Mouse (Mus musculus) heart, embryonic 13.5 days (tissue): ENCODE results near the gene Vezt. TPM values are rescaled to one million over a fixed set of nuclear protein-coding genes. Genes with fewer than 3 reads are reported as not detected.

Experiments used
- ATAC-seq: fragments of 200-750 bp; cut with Nextera tagmentation; 2 replicates; pipeline ENCODE4 v1.8.0; 2017; ENCODE audit warnings: moderate TSS enrichment; ENCODE audit not compliant: insufficient number of reproducible peaks, low FRiP score, low TSS enrichment; ENCODE audit errors: extremely low read depth
- H3K27ac ChIP-seq: fragments of 300-500 bp; sonication (generic); replicated peaks from 2 replicates; pipeline ENCODE4 v1.5.1; 2015; ENCODE audit warnings: moderate library complexity, mild to moderate bottlenecking, inconsistent platforms
- H3K27me3 ChIP-seq: fragments of 300-500 bp; sonication (generic); replicated peaks from 2 replicates; pipeline ENCODE4 v1.6.1; 2015; ENCODE audit warnings: mild to moderate bottlenecking, inconsistent platforms
- H3K36me3 ChIP-seq: fragments of 300-500 bp; sonication (generic); 2 replicates; pipeline ENCODE4 v1.6.1; 2015; ENCODE audit warnings: mild to moderate bottlenecking, inconsistent platforms
- H3K4me1 ChIP-seq: fragments of 300-500 bp; sonication (generic); 2 replicates; pipeline ENCODE4 v1.6.1; 2015; ENCODE audit warnings: inconsistent platforms
- H3K4me2 ChIP-seq: fragments of 300-500 bp; sonication (generic); 2 replicates; pipeline ENCODE4 v1.6.1; 2015; ENCODE audit warnings: inconsistent platforms, mild to moderate bottlenecking, moderate library complexity
- H3K4me3 ChIP-seq: fragments of 300-500 bp; sonication (generic); 2 replicates; pipeline ENCODE4 v1.5.1; 2015; ENCODE audit warnings: moderate library complexity, mild to moderate bottlenecking, inconsistent platforms
- H3K9ac ChIP-seq: fragments of 300-500 bp; sonication (generic); 2 replicates; pipeline ENCODE4 v1.6.1; 2015; ENCODE audit warnings: inconsistent platforms, mild to moderate bottlenecking, moderate library complexity
- H3K9me3 ChIP-seq: fragments of 300-500 bp; sonication (generic); 2 replicates; pipeline ENCODE4 v1.6.1; 2016; ENCODE audit warnings: inconsistent platforms
- WGBS: fragments of 180-500 bp; shearing (Covaris S2); methylation state at CpG from one replicate; pipeline ENCODE4 v1.1.7; 2015; ENCODE audit warnings: mixed read lengths; 5-methylcytosine and 5-hydroxymethylcytosine counted together
- polyA plus RNA-seq: library from polyadenylated mRNA; unstranded; fragments of >200 nt; fragmentation: Nextera tagmentation; extraction: Ambion mirVana; gene quantifications from 2 replicates; pipeline ENCODE4 v1.2.1, GENCODE M21; 2015

Gene Vezt
- polyA plus RNA-seq, 1 experiment from 2014 or later, result 23.2 TPM

DNA sequence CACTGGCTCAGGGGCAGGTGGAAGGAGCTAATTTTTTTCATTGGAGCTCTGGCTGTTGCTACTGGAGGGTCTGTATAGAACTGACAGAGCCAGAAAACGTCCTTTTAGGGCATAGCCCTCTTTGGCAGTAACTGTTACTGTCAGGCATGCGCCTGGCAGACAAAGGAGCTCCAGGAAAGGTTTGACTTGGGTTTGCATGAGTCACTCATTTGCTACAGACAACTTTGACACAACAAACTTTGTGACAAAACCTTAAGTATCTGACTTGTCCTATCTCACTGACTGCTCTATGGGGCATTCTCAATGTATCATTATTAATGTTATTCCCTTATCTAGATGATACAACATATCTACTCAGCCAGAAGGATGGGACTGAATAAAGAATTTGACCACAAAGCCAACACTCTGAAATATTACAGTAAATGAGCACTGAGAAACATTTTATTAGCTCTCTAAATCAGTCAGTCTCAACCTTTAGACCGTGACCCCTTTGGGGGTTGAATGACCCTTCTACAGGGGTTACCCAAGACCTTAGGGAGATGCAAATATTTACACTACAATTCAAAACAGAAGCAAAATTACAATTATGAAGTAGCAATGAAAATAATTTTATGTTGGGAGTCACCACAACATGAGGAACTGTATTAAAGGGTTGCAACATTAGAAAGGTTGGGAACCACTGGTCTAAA, 25.5 kb downstream of the Vezt start:
- H3K9ac ChIP-seq, result no peak overlapping the region
- 83% methylated on average over 3 of the region's 3 CpGs for WGBS
- no peaks in the 10 kb centered on the region for H3K9me3 ChIP-seq
- no peaks in the 10 kb centered on the region for H3K27me3 ChIP-seq
- peaks cover 22% of the 10 kb centered on the region for H3K36me3 ChIP-seq
- no peak for ATAC-seq
- H3K27ac ChIP-seq, result peak overlapping the region; percentile 20; the same call in 1 of the 2 replicates
- no peak overlapping the region for H3K4me3 ChIP-seq
- H3K4me2 ChIP-seq, result no peak overlapping the region
- peaks cover 18% of the 10 kb centered on the region for H3K4me1 ChIP-seq

DNA sequence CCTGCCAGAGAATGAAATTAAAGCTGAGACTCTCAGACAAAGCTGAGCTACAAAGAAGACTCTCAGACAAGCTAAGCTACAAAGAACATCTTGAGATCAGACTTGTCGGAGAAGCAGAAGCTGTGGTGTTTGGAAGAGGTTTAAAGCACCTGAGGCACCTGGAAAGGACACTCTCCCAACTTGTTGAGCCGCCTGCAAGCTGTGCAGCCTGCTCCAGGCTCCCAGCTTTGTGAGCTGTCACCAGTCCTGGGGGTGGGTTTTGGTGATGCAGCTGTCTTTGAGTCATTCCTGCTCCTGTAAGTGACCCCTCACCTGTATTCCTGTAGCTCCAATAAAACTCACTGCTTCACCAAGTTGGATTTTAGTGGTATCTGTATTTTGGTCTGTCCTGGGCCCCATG, 27.3 kb downstream of the Vezt start:
- no peak for ATAC-seq
- no peak overlapping the region for H3K9ac ChIP-seq
- no peak overlapping the region for H3K27ac ChIP-seq
- H3K4me1 ChIP-seq, result peaks cover 12% of the 10 kb centered on the region
- no peaks in the 10 kb centered on the region for H3K9me3 ChIP-seq
- H3K27me3 ChIP-seq, result no peaks in the 10 kb centered on the region
- WGBS, result 96% methylated on average over 2 of the region's 2 CpGs
- peaks cover 33% of the 10 kb centered on the region for H3K36me3 ChIP-seq
- no peak overlapping the region for H3K4me3 ChIP-seq
- no peak overlapping the region for H3K4me2 ChIP-seq

DNA sequence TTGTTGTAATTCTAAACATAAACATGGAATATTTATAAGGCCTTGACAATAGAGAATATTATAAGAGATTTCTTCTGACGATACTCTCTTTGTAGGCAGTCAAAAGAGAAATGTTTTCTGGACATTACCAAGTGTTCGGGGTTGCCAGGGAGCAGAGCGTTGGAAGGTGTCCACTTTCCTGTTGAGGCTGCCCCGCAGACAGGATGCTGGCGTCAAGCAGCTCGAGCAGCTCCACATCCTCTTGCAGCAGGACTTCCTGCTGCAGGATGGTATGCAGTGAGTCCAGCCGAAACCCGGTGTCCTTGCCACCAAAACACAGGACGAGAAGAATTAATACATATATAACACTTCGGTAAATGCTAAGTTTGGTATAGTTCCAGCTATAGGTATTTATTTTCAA, 35.4 kb downstream of the Vezt start:
- Histone ChIP-seq H3K4me2 (no peak overlapping the region), H3K4me3 (no peak overlapping the region), H3K9me3 (no peaks in the 10 kb centered on the region), H3K4me1 (no peaks in the 10 kb centered on the region), H3K27ac (no peak overlapping the region), H3K27me3 (no peaks in the 10 kb centered on the region), H3K36me3 (peaks cover 90% of the 10 kb centered on the region), H3K9ac (no peak overlapping the region)
- 77% methylated on average over 10 of the region's 10 CpGs for WGBS
- no peak for ATAC-seq

DNA sequence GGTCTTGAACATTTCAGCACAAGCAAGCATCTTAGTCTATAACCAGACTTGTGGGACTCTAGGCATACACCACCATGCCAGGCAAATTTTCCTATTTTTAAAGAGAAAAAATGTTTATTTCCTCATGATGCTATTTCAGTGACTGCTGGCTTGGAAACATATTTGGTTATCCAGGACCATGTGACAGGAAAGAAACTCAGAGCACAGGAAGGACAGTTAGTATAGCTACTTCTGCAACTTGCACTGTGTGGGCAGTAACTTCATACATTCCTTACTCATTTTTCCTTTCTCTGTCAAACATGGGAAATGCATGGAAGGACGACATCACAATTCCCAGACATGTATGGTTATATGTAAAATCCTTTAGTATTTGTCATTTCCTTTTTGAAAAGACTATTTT, 36.3 kb downstream of the Vezt start:
- ATAC-seq, result no peak
- Histone ChIP-seq H3K4me3 (no peak overlapping the region), H3K27ac (0 out of 2 replicates have a peak overlapping the region, but pooled peaks have one; percentile 13), H3K4me2 (no peak overlapping the region), H3K9ac (no peak overlapping the region), H3K27me3 (no peaks in the 10 kb centered on the region), H3K9me3 (no peaks in the 10 kb centered on the region), H3K36me3 (peaks cover 92% of the 10 kb centered on the region), H3K4me1 (no peaks in the 10 kb centered on the region)
- 81% methylated on average over 1 of the region's 1 CpGs for WGBS

DNA sequence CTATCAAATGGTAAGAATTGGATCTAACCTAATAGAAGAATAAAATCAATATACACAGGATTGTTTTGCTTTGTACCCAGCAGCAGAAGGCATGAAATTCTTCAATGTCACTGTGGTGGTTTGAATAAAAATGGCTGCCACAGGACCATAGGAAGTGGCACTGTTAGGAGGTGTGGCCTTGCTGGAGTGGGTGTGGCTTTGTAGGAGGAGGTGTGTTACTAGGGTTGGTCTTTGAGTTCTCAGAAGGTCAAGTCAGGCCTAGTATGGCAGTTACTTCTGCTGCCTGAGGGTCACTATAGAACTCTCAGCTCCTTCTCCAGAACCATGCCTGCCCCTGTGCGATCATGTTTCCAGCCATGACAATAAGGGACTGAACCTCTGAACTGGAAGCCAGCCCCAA, 40.5 kb downstream of the Vezt start:
- no peak for ATAC-seq
- H3K27ac ChIP-seq, result no peak overlapping the region
- peaks cover 90% of the 10 kb centered on the region for H3K36me3 ChIP-seq
- WGBS, result 100% methylated on average over 1 of the region's 1 CpGs
- no peaks in the 10 kb centered on the region for H3K27me3 ChIP-seq
- no peak overlapping the region for H3K4me2 ChIP-seq
- no peak overlapping the region for H3K4me3 ChIP-seq
- H3K9ac ChIP-seq, result no peak overlapping the region
- no peaks in the 10 kb centered on the region for H3K4me1 ChIP-seq
- H3K9me3 ChIP-seq, result no peaks in the 10 kb centered on the region

DNA sequence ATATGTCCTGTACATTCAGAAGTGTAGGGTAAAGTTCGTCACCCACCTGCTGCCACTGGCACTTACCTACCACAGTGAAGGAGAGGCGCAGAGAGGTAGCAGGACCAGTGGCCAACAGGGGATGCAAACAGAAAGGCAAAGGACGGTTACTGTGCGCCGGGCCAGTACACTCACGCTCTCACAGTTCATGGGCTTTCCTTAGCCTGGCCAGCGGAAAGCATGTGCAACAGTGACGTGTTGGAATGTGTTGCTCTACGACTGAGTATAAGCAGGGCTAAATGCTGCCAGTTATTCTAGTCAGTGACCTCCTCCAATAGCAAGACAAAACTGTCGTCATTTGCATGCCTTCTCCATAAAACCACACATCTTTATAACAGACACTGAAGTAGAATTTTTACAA, 41.5 kb downstream of the Vezt start:
- H3K4me1 ChIP-seq, result no peaks in the 10 kb centered on the region
- WGBS, result 73% methylated on average over 10 of the region's 10 CpGs
- no peak for ATAC-seq

DNA sequence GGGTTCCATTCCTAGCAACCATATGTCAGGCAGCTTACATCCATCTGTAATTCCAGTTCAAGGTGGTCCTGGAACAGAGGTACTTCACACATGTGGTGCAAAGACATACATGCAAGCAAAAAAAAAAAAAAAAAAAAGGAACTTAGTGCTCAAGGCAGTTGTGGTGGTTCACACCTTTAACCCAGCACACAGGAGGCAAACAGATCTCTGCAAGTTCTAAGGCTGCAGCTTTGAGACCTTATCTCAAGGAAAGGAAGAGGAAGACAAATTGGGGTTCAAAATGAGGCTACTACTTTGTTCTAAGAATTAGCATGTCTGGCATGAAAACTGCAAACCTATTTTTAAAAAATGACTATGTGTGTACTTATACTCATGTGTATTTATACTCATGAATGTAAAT, 50.3 kb downstream of the Vezt start:
- H3K27ac ChIP-seq, result no peak overlapping the region
- H3K9me3 ChIP-seq, result no peaks in the 10 kb centered on the region
- H3K4me3 ChIP-seq, result no peak overlapping the region
- H3K4me1 ChIP-seq, result no peaks in the 10 kb centered on the region
- H3K27me3 ChIP-seq, result no peaks in the 10 kb centered on the region
- no peak overlapping the region for H3K9ac ChIP-seq
- H3K36me3 ChIP-seq, result peaks cover 75% of the 10 kb centered on the region
- no peak for ATAC-seq
- H3K4me2 ChIP-seq, result no peak overlapping the region

More for the DNA sequence above, 41.5 kb downstream of the Vezt start:
- H3K27ac ChIP-seq, result 0 out of 2 replicates have a peak overlapping the region, but pooled peaks have one; percentile 12
- H3K36me3 ChIP-seq, result peaks cover 88% of the 10 kb centered on the region
- H3K27me3 ChIP-seq, result no peaks in the 10 kb centered on the region
- H3K9ac ChIP-seq, result no peak overlapping the region
- no peaks in the 10 kb centered on the region for H3K9me3 ChIP-seq
- no peak overlapping the region for H3K4me3 ChIP-seq
- H3K4me2 ChIP-seq, result no peak overlapping the region

DNA sequence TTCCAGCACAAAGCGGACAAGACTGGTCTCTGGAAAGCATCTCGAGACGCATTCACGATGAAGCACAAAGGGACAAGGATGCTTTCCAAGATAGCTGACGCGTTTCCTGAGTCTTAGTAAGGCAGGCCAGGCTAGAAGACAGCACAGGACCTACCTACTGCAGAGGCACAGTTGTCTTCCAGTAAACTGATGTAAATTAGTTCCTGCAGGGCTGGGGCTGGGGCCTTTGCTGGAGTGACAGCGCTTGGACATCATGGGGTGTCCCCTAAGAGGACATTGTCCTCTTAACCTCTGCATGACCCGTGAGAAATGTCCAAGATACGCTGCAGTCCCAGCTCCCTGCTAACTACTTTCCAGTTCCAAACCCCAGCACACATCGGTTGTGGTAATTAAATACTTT, 66.3 kb downstream of the Vezt start:
- no peak overlapping the region for H3K4me3 ChIP-seq
- H3K4me2 ChIP-seq, result no peak overlapping the region
- H3K9ac ChIP-seq, result no peak overlapping the region
- H3K9me3 ChIP-seq, result no peaks in the 10 kb centered on the region
- H3K27me3 ChIP-seq, result no peaks in the 10 kb centered on the region
- H3K27ac ChIP-seq, result no peak overlapping the region
- no peak for ATAC-seq
- WGBS, result 62% methylated on average over 10 of the region's 10 CpGs
- no peaks in the 10 kb centered on the region for H3K4me1 ChIP-seq
- H3K36me3 ChIP-seq, result peaks cover 72% of the 10 kb centered on the region

DNA sequence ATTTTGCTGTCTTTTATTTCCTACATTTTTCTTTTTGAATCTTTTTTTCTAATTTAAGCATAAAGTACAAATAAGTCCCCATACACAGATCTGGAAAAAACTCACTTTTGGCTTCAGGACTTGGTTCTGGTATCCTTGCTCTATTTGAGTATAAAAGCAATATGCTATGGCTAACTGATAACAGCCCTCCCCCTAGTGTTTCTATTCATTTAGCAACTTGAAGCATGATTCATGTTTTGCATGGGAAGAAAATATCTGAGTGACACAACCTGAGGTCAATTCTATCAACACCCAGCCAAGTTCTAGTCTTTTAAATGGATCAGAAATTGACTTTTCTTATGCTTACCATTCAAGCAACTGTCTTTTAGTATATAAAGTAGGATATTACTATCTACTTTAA, 68.1 kb downstream of the Vezt start:
- H3K4me3 ChIP-seq, result no peak overlapping the region
- no peak for ATAC-seq
- peaks cover 66% of the 10 kb centered on the region for H3K36me3 ChIP-seq
- H3K9ac ChIP-seq, result no peak overlapping the region
- no peak overlapping the region for H3K4me2 ChIP-seq
- H3K4me1 ChIP-seq, result no peaks in the 10 kb centered on the region
- H3K9me3 ChIP-seq, result no peaks in the 10 kb centered on the region
- H3K27ac ChIP-seq, result no peak overlapping the region
- H3K27me3 ChIP-seq, result no peaks in the 10 kb centered on the region

DNA sequence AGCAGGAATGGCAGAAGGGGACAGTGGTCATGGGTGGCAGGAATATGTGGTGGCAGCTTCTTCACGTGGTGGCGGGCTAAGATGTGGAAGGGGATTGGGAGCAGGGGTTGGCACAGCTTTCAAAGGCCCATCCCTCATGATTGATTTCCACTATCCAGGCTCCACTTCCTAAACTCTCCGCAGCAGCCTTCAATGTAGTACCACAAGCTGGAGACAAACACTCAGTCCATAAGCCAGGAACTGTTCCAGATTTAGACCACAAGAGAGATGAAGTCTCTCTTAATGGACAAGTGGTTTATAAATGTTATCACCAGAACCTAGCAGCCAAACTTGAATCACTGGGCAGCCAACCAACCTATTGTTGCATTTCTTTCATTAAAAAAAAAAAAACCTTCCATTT, 81.6 kb downstream of the Vezt start:
- WGBS, result 74% methylated on average over 3 of the region's 3 CpGs
- no peak overlapping the region for H3K4me3 ChIP-seq
- H3K9me3 ChIP-seq, result no peaks in the 10 kb centered on the region
- no peak overlapping the region for H3K27ac ChIP-seq
- H3K4me1 ChIP-seq, result peaks cover 13% of the 10 kb centered on the region
- H3K9ac ChIP-seq, result no peak overlapping the region
- ATAC-seq, result no peak
- H3K4me2 ChIP-seq, result no peak overlapping the region
- no peaks in the 10 kb centered on the region for H3K27me3 ChIP-seq
- no peaks in the 10 kb centered on the region for H3K36me3 ChIP-seq

DNA sequence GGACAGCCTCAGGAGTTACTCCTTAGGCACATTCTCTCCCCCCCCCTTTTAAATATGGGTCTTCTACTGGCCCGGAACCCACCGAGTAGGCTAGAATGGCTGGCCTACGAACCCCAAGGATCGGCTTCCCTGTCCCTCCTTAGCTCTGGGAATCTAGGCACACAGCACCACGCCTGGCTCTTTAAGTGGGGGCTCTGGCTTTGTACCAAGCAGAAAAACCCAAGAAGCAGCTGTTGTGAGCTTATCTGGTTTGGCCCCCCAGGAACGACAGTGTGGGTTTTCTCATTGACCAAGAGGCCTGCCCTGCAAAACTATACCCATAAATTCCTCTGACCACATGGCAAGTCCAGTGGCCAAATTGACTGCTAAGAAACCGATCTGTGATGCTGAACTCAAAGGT, 82.1 kb downstream of the Vezt start:
- Histone ChIP-seq H3K4me3 (no peak overlapping the region), H3K4me1 (peaks cover 13% of the 10 kb centered on the region), H3K4me2 (no peak overlapping the region), H3K9ac (no peak overlapping the region), H3K36me3 (no peaks in the 10 kb centered on the region), H3K27ac (no peak overlapping the region), H3K27me3 (no peaks in the 10 kb centered on the region), H3K9me3 (no peaks in the 10 kb centered on the region)
- no peak for ATAC-seq
- WGBS, result 80% methylated on average over 7 of the region's 7 CpGs

DNA sequence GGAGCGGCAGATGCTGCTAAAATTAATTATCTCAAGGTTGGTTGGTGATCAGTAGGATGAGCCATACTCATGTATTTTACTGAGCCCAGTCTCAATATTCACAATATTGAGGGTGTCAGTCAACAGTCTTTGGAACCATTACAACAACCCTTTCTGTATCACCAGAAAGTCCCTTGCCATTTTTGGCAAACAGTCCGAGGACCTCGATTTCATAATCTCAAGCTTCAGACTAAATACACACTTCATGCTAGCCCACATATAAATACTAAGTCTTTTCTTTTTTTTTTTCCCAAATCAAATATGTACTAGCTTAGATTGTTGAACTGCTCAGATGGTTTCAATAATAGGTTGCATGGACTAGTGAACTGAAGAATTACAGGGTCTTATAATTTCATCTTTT, 84.6 kb downstream of the Vezt start:
- no peak overlapping the region for H3K27ac ChIP-seq
- WGBS, result 77% methylated on average over 3 of the region's 3 CpGs

More for the DNA sequence above, 84.6 kb downstream of the Vezt start:
- H3K4me3 ChIP-seq, result no peak overlapping the region
- H3K36me3 ChIP-seq, result no peaks in the 10 kb centered on the region
- H3K27me3 ChIP-seq, result no peaks in the 10 kb centered on the region
- H3K9me3 ChIP-seq, result no peaks in the 10 kb centered on the region
- no peak for ATAC-seq
- peaks cover 13% of the 10 kb centered on the region for H3K4me1 ChIP-seq
- H3K4me2 ChIP-seq, result no peak overlapping the region
- no peak overlapping the region for H3K9ac ChIP-seq
